Mouse (Mus musculus): ENCODE data around the gene Rrad. TPM values are rescaled to one million over a fixed set of nuclear protein-coding genes. Genes with fewer than 3 reads are reported as not detected.

Rrad gene
- polyA plus RNA-seq, 1 experiment from 2014 or later: 2.7 TPM

GRCm38 (mm10) chr8:104602468-104603244, 28.5 kb downstream of the Rrad start:
- no peak overlapping the region for H3K4me3 ChIP-seq (ENCODE audit: inconsistent target)
- no peaks in the 10 kb centered on the region for H3K36me3 ChIP-seq (ENCODE audit: inconsistent target)
- 35% methylated on average over 21 of the region's 21 CpGs for WGBS (ENCODE audit: missing documents)
- H3K79me2 ChIP-seq (ENCODE audit: inconsistent target): peaks cover 3% of the 10 kb centered on the region; the same call in 1 of the 2 replicates
- no peak overlapping the region for H3K27ac ChIP-seq

DNA sequence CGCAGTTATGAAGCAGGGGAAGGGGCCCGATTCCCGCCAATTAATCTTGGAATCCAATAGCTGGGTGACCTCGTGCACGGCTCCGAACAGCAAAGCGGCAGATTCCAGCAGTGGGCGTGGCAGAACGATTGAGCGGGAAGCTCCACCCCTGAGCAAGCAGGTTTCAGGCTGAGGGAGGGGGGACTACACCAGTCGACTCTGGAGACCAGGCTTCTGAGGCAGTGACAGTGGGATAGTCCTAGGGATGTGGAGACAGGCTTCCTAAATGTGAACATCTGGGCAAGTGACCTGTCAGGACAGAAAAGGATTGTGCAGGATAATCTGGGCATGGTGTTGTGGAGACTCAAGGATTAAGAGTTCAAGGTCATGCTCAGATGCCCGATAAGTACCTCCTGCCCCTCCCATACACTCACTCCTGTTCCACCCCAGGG, 29.2 kb downstream of the Rrad start:
- 9% methylated on average over 11 of the region's 12 CpGs for WGBS (ENCODE audit: missing documents)
- H3K36me3 ChIP-seq (ENCODE audit: inconsistent target): no peaks in the 10 kb centered on the region
- no peak overlapping the region for H3K4me3 ChIP-seq (ENCODE audit: inconsistent target)
- peaks cover 10% of the 10 kb centered on the region; the same call in 1 of the 2 replicates for H3K79me2 ChIP-seq (ENCODE audit: inconsistent target)
- no peak overlapping the region for H3K27ac ChIP-seq

GRCm38 (mm10) chr8:104601386-104601785, 29.7 kb downstream of the Rrad start:
- H3K4me3 ChIP-seq (ENCODE audit: inconsistent target): no peak overlapping the region
- no peak overlapping the region for H3K27ac ChIP-seq
- H3K36me3 ChIP-seq (ENCODE audit: inconsistent target): no peaks in the 10 kb centered on the region
- 63% methylated on average over 7 of the region's 7 CpGs for WGBS (ENCODE audit: missing documents)
- peaks cover 16% of the 10 kb centered on the region; the same call in 1 of the 2 replicates for H3K79me2 ChIP-seq (ENCODE audit: inconsistent target)

DNA sequence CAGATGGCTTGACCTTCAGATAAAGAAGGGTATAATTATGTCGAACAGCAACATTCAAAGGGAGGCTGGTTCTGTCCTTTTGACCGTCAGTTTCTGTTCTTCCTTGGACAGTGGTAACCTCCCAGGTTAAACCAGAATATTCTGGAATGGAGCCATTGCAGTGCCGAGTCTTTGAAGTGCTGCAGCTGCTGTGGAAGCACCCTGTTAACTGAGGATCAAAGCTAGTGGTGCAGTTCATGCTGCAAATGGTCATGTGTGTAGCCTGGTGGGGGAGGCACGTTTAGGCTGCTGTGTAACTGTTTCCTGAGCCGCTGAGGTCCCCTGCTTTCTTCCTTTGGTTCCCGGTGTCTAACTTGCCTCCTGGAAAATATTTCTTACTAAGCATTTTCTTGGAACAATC, 32.6 kb downstream of the Rrad start:
- Histone ChIP-seq H3K27ac (no peak overlapping the region), H3K36me3 (ENCODE audit: inconsistent target) (peaks cover 16% of the 10 kb centered on the region), H3K79me2 (ENCODE audit: inconsistent target) (peaks cover 41% of the 10 kb centered on the region), H3K4me3 (ENCODE audit: inconsistent target) (no peak overlapping the region)
- WGBS (ENCODE audit: missing documents): 81% methylated on average over 6 of the region's 6 CpGs

DNA sequence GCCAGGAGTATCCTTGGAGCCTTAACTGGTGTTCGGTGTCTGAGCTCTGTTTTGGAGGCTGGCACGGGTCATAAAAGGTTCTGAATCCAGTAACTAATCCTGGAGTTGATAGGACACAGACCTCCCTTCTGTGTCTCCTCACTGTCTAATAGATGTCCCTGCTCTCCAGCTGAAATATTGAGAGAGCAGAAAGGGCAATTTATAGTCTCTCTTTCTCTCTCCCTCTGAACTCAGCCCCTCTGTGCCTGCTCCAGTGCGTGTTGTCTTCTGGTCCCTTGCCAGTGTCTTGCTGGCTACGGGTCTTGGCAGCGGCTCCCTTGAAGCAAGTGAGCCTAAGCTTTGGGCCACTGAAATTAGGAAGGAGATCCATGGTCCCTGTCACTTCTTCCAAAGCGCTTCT, 33.5 kb downstream of the Rrad start:
- 98% methylated on average over 6 of the region's 6 CpGs for WGBS (ENCODE audit: missing documents)
- no peak overlapping the region for H3K27ac ChIP-seq
- no peak overlapping the region for H3K4me3 ChIP-seq (ENCODE audit: inconsistent target)
- H3K79me2 ChIP-seq (ENCODE audit: inconsistent target): peaks cover 49% of the 10 kb centered on the region
- peaks cover 16% of the 10 kb centered on the region for H3K36me3 ChIP-seq (ENCODE audit: inconsistent target)

- Histone ChIP-seq H3K36me3 (ENCODE audit: inconsistent target) (peaks cover 16% of the 10 kb centered on the region), H3K4me3 (ENCODE audit: inconsistent target) (no peak overlapping the region), H3K79me2 (ENCODE audit: inconsistent target) (peaks cover 60% of the 10 kb centered on the region), H3K27ac (no peak overlapping the region)
- WGBS (ENCODE audit: missing documents): 15% methylated on average over 21 of the region's 21 CpGs
These were observed 35.2 kb downstream of the Rrad start for GRCm38 (mm10) chr8:104595773-104596536.

DNA sequence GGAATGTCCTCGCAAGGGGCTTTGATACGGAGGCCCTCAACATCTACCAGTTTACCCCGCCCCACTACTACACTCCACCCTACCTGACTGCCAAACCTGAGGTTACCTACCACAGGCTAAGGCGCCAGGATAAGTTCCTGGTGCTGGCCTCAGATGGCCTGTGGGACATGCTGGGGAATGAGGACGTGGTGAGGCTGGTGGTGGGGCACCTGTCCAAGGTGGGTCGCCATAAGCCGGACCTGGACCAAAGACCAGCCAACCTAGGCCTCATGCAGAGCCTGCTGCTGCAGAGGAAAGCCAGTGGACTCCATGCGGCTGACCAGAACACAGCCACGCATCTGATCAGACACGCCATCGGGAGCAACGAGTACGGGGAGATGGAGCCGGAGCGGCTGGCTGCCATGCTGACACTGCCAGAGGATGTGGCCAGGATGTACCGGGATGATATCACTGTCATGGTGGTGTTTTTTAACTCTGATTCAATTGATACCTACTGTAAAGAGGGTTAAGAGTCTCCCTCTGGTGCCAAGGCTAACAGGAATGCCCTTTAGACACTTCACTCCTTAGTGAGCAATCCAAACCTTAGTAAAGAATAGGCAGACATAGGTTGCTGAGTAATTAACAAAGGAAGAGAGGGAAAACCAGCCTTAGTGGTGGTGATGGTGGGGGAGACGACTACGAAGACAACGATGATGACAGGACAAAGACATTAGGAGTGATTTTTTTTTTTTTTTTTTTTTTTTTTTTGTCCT, 36.3 kb downstream of the Rrad start:
- WGBS (ENCODE audit: missing documents): 96% methylated on average over 19 of the region's 19 CpGs
- H3K4me3 ChIP-seq (ENCODE audit: inconsistent target): no peak overlapping the region
- H3K27ac ChIP-seq: no peak overlapping the region
- peaks cover 60% of the 10 kb centered on the region for H3K79me2 ChIP-seq (ENCODE audit: inconsistent target)
- peaks cover 16% of the 10 kb centered on the region for H3K36me3 ChIP-seq (ENCODE audit: inconsistent target)

- 95% methylated on average over 31 of the region's 31 CpGs for WGBS (ENCODE audit: missing documents)
- peaks cover 60% of the 10 kb centered on the region for H3K79me2 ChIP-seq (ENCODE audit: inconsistent target)
- H3K36me3 ChIP-seq (ENCODE audit: inconsistent target): peaks cover 16% of the 10 kb centered on the region
- H3K27ac ChIP-seq: no peak overlapping the region
- no peak overlapping the region for H3K4me3 ChIP-seq (ENCODE audit: inconsistent target)
These were observed 37.4 kb downstream of the Rrad start for GRCm38 (mm10) chr8:104593536-104594325.

DNA sequence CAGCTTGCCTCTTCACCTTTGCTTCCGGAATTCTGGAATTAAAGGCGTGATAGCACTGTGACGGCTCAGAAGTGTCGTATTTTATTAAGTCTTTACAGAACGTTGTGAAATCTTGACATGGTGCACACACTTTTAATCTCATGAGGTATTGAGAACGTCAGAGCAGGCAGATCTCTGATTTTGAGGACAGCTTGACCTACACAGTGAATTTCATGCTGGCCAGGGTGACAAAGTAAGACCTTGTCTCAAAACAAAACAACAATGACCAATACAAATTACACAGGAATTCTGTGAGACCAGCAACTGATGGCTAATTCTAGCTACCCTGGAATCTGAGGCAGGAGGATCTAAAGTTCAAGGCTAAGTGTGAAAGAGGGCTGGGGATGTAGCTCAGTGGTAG, 38.6 kb downstream of the Rrad start:
- Histone ChIP-seq H3K36me3 (ENCODE audit: inconsistent target) (peaks cover 16% of the 10 kb centered on the region), H3K79me2 (ENCODE audit: inconsistent target) (peaks cover 56% of the 10 kb centered on the region), H3K27ac (0 out of 2 replicates have a peak overlapping the region, but pooled peaks have one; percentile 88), H3K4me3 (ENCODE audit: inconsistent target) (peak overlapping the region; percentile 72; the same call in 1 of the 2 replicates)
- 80% methylated on average over 6 of the region's 6 CpGs for WGBS (ENCODE audit: missing documents)

DNA sequence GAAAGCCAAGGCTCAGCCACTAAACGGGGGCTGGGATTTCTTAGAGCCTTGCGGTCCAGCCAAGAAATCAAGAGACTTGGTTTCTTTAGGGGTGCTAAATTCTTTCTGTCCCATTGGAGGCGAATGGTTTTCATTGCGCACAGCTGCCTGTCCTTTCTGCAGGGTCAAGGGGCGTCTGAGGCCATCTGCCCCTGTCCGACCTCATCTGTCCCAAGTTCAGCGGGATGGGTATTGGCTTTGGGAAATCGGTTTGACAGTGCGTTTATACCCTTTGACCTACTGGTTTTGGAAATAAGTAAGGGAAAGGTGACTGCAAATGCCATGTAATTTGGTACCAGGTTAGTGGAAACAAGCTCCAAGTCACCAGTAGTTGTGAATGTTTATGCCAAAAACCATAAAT, 39.3 kb downstream of the Rrad start:
- Histone ChIP-seq H3K36me3 (ENCODE audit: inconsistent target) (peaks cover 16% of the 10 kb centered on the region), H3K4me3 (ENCODE audit: inconsistent target) (peak overlapping the region; percentile 72), H3K27ac (peak overlapping the region; percentile 88), H3K79me2 (ENCODE audit: inconsistent target) (peaks cover 49% of the 10 kb centered on the region)
- 7% methylated on average over 9 of the region's 9 CpGs for WGBS (ENCODE audit: missing documents)

DNA sequence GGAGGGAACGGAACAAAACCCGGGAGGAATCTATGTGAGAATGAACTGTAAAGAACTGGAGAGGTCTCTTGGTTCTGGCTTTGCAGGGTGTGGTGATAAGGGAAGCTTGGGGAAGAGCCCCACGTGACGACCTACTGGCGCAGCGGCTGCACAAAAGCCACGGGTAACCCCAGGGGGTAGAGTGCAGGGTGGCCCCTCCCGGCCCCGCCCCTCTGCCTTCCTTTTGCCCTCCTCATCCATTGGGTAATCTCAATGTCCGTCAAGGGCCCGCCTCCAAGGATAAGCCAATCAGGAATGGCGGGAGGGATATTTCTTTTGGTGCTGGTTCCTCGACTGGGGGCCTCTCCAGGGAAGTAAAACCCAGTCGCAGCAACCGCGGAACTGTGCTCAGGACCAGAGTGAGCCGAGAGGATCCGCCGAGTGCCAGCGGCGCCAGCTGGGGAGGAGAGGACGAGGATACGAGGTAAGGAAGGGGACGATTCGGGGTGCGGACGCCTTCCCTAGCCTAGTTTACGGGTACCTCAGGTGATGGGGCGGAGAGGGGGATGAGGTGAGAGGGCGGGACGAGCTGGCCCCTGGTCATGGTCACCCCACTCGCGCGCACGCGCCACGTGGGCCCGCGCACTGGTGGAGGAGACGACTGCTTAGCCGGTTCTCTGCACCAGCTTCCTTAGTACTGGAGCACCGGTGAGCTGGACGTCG, 39.8 kb downstream of the Rrad start, which contains the start of gene Pdp2:
TSS of gene Pdp2 (plus strand) at position 319 of the 702 bp plus-strand sequence.
- H3K27ac ChIP-seq: peak within 1 kb of the TSS; percentile 88
- H3K4me3 ChIP-seq (ENCODE audit: inconsistent target): peak within 1 kb of the TSS; percentile 72
- 1% methylated on average over 42 of the region's 44 CpGs for WGBS (ENCODE audit: missing documents)
- peaks cover 43% of the 10 kb centered on the region for H3K79me2 ChIP-seq (ENCODE audit: inconsistent target)
- peaks cover 16% of the 10 kb centered on the region for H3K36me3 ChIP-seq (ENCODE audit: inconsistent target)

DNA sequence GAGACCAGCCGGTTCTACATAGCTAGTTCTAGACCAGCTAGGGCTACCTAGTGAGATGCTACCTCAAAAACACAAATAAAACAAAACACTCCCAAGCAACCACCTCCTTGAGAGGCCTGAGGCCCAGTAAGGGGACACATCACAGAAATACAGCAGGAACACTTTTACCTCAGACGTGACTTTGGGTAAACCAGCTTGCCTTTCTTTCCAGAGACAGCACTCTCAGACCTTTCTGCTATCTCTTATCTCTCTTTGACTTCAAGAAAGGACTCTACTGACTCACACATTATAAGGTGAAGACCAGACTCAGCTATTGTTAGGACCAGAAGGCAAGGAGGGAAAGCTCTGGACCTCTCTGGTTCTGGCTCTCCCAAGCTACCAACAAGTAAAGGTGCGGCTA, 40.8 kb downstream of the Rrad start:
- Histone ChIP-seq H3K36me3 (ENCODE audit: inconsistent target) (peaks cover 16% of the 10 kb centered on the region), H3K79me2 (ENCODE audit: inconsistent target) (peaks cover 37% of the 10 kb centered on the region), H3K27ac (no peak overlapping the region), H3K4me3 (ENCODE audit: inconsistent target) (no peak overlapping the region)
- 95% methylated on average over 3 of the region's 3 CpGs for WGBS (ENCODE audit: missing documents)

- H3K36me3 ChIP-seq (ENCODE audit: inconsistent target): no peaks in the 10 kb centered on the region
- no peak overlapping the region for H3K4me3 ChIP-seq (ENCODE audit: inconsistent target)
- no peak overlapping the region for H3K27ac ChIP-seq
- whole genome bisulfite sequencing (ENCODE audit: missing documents): 60% methylated on average over 1 of the region's 1 CpGs
- no peaks in the 10 kb centered on the region for H3K79me2 ChIP-seq (ENCODE audit: inconsistent target)
These were observed 46.6 kb downstream of the Rrad start for GRCm38 (mm10) chr8:104584522-104584921.
